Mouse (Mus musculus) frontal cortex, postnatal 36 days (tissue): ENCODE measurements at regions not wholly inside any gene's neighbourhood (a gene's known extent, or its start where the extent isn't known, plus 50 kb on each side); places are given as distances from the start of the nearest gene placed in this dataset.
A peak's percentile ranks its signal among the peaks of the same experiment; 100 is the strongest.

ENCODE experiments used
- DNase-seq, 2 experiments: peaks; one replicate each; pipeline ENCODE4 v3.0.0; 2022; ENCODE audit warnings: low spot score in 2 of 2

- DNase-seq, result no peak
Measured at GRCm38 (mm10) chr13:114237391-114237790, 150.7 kb downstream of the Ndufs4 start.

- peak in 1 of 2 experiments; percentile 12 for DNase-seq
Measured at GRCm38 (mm10) chr13:114235892-114236291, 152.2 kb downstream of the Ndufs4 start.

GRCm38 (mm10) chr13:114232203-114232602 is 155.9 kb downstream of the Ndufs4 start:
- DNase-seq, result no peak

- no peak for DNase-seq
Measured at GRCm38 (mm10) chr13:114230557-114230956, 157.5 kb downstream of the Ndufs4 start.

- no peak for DNase-seq
Measured at GRCm38 (mm10) chr13:114227046-114227445, 161.0 kb downstream of the Ndufs4 start.

GRCm38 (mm10) chr13:114226291-114226925 is 161.7 kb downstream of the Ndufs4 start:
- no peak for DNase-seq

- DNase-seq, result no peak
Measured at GRCm38 (mm10) chr13:114219870-114220492, 168.1 kb downstream of the Ndufs4 start.

- DNase-seq, result no peak
Measured at GRCm38 (mm10) chr13:114215044-114215443, 173.0 kb downstream of the Ndufs4 start.
